Mouse (Mus musculus): ENCODE measurements around the gene Kdr.

DNA sequence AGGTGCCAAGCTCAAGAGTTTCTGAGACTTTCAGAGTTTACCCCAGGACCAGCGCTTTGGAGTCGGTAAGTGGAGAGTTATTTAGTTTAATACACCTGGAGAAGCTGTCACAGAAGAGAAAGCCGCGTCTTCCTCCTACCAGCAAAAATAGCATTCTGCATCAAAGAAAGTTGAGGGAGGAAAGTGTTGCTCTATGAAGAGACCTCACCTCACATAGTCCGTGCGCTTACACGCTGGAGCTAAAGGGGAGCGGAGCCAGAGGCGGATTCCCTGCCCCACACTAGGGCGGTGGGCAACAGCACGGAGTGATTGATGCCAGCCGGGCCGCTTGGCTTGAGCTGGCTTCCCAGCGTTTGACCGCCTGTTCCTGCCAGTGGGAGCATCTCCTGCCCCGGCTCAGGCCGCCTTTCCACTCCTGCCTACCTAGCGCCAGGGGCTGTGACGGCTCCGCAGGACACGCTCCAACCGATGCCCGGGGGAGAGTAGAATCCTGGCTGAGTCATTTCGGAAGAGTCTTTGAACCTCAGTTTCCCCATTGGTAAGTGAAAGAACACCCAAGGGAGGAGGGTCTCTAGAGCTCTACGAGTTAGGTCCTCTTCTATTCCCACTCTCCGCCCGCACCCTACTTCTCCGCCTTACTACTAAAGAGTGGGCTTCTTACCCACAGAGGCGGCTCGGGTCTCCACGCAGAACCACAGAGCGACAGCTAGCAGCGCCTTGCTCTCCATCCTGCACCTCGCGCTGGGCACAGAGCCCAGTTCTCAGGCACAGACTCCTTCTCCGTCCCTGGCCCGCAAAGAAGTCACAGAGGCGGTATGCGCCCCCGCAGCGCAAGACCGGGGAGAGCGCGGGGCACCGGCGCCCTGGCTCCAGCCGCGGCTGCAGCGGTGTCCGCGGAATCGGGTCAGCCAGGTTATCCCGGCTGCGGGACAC lies 551 bp downstream of the Kdr start:
- no peak for TF ChIP-seq CTCF (IDR thresholded peaks at IDR 0.05; ENCODE audit: low read depth, low read length)
- no peak for TF ChIP-seq POLR2A (IDR thresholded peaks at IDR 0.05; ENCODE audit: borderline replicate concordance, low read depth, low read length)
